Mouse (Mus musculus) granulocyte monocyte progenitor cell, adult 5-6 weeks (primary cell): Measurements from ENCODE around the gene Ranbp9. TPM values are rescaled to one million over a fixed set of nuclear protein-coding genes. Genes with fewer than 3 reads are reported as not detected.

Experiments used
- ATAC-seq: replicated peaks from 2 replicates; pipeline ENCODE4 v1.8.0; 2016; ENCODE audit warnings: mild to moderate bottlenecking, moderate TSS enrichment, inconsistent platforms; ENCODE audit not compliant: poor library complexity, severe bottlenecking
- total RNA-seq, 2 experiments: library from RNA; stranded (forward) in 1 of 2; stranded (reverse) in 1 of 2; fragments of 200-712, 200-1000 nt in 1 of 2; fragments of >200 nt in 1 of 2; fragmentation: Nextera tagmentation in 1 of 2; gene quantifications; 2 replicates each; pipeline ENCODE4 v1.2.3; 2014 to 2017

Ranbp9 gene
- total RNA-seq, 2 experiments from 2014 or later: 46.1 to 56.4 TPM

GRCm38 (mm10) chr13:43457161-43457560 is 23.9 kb downstream of the Ranbp9 start:
- ATAC-seq: peak; percentile 79

- ATAC-seq: no peak
Observed at GRCm38 (mm10) chr13:43454431-43454830, 26.7 kb downstream of the Ranbp9 start.

- no peak for ATAC-seq
Observed at GRCm38 (mm10) chr13:43452843-43453605, 28.1 kb downstream of the Ranbp9 start.

GRCm38 (mm10) chr13:43452177-43452576 is 28.9 kb downstream of the Ranbp9 start:
- ATAC-seq: no peak

GRCm38 (mm10) chr13:43450686-43451085 is 30.4 kb downstream of the Ranbp9 start:
- no peak for ATAC-seq

- ATAC-seq: no peak
Observed at GRCm38 (mm10) chr13:43447721-43448120, 33.4 kb downstream of the Ranbp9 start.

- ATAC-seq: no peak
Observed at GRCm38 (mm10) chr13:43445754-43446153, 35.3 kb downstream of the Ranbp9 start.

GRCm38 (mm10) chr13:43444717-43445116 is 36.4 kb downstream of the Ranbp9 start:
- no peak for ATAC-seq

GRCm38 (mm10) chr13:43443706-43444105 is 37.4 kb downstream of the Ranbp9 start:
- ATAC-seq: no peak

GRCm38 (mm10) chr13:43442551-43442950 is 38.5 kb downstream of the Ranbp9 start:
- ATAC-seq: no peak

GRCm38 (mm10) chr13:43440376-43440775 is 40.7 kb downstream of the Ranbp9 start:
- ATAC-seq: no peak; the same call in 1 of the 2 replicates

GRCm38 (mm10) chr13:43433395-43433794 is 47.7 kb downstream of the Ranbp9 start:
- no peak for ATAC-seq

- no peak for ATAC-seq
Observed at GRCm38 (mm10) chr13:43428436-43428835, 52.6 kb downstream of the Ranbp9 start.

GRCm38 (mm10) chr13:43415249-43415648 is 65.8 kb downstream of the Ranbp9 start:
- ATAC-seq: no peak

GRCm38 (mm10) chr13:43413611-43414010 is 67.5 kb downstream of the Ranbp9 start:
- no peak for ATAC-seq

- no peak for ATAC-seq
Observed at GRCm38 (mm10) chr13:43412311-43412710, 68.8 kb downstream of the Ranbp9 start.

- ATAC-seq: peak; percentile 23; the same call in 1 of the 2 replicates
Observed at GRCm38 (mm10) chr13:43399576-43399975, 81.5 kb downstream of the Ranbp9 start.

GRCm38 (mm10) chr13:43398297-43399080 is 82.6 kb downstream of the Ranbp9 start, which contains the start of gene Nol7:
TSS of gene Nol7 (plus strand) at chr13:43398390.
- ATAC-seq: peak; percentile 92

- ATAC-seq: no peak
Observed at GRCm38 (mm10) chr13:43397700-43398296, 83.3 kb downstream of the Ranbp9 start.

GRCm38 (mm10) chr13:43385321-43385720 is 95.8 kb downstream of the Ranbp9 start:
- ATAC-seq: no peak

GRCm38 (mm10) chr13:43379989-43380388 is 101.1 kb downstream of the Ranbp9 start:
- no peak for ATAC-seq
